Mouse (Mus musculus) monocyte, adult 59 days (primary cell): ENCODE data around the gene Zfp146. TPM values are rescaled to one million over a fixed set of nuclear protein-coding genes. Genes with fewer than 3 reads are reported as not detected.

Experiments
- total RNA-seq, 2 experiments: library from RNA; stranded (reverse); gene quantifications; one replicate each; pipeline ENCODE4 v1.2.4; 2023

The Zfp146 gene
- 10 to 100 TPM; 23.9 to 24.1 TPM for total RNA-seq

DNA sequence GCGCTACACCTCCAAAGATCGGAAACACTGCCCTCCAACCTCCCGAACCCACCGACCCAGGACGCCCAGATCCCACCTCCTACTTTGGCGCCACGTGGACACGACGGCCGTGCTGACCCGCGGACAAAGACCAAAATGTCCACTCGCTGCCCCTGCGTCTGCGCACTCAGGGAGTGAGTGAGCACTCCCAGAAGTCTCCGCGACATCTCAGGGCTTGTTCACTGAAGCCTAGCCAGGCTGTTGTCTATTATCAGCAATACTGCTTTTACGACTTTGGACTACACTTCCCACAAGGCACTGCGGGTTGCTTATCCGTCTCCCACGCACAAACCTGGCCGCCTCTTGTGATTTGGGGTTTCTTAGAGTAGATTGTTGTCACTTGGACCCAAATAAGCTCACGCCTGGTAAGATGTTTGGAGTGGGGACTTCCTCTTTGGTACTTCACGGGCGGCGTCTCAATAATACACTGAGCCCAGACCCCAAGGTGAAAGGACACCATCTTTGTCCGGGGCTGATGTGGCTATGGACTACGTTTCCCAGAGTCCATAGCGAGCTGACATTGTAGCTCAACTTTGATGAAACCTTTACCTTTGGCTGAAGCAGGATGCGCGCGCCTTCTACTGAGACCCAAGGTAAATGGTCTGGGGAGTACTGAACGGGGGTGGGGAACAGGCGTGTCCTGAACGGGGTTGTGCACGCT, at the start of gene Zfp146:
Gene Zfp146 (minus strand): TSS at position 168 of the 700 bp plus-strand sequence.

GRCm38 (mm10) chr7:30198481-30198971, 29.0 kb upstream of the Zfp146 start, which contains the start of gene Capns1:
Gene Capns1, minus strand, starts transcription at chr7:30198811.

GRCm38 (mm10) chr7:30183879-30184289, 14.3 kb upstream of the Zfp146 start, which contains the start of gene Cox7a1:
Gene Cox7a1, plus strand, starts transcription at chr7:30184144.

DNA sequence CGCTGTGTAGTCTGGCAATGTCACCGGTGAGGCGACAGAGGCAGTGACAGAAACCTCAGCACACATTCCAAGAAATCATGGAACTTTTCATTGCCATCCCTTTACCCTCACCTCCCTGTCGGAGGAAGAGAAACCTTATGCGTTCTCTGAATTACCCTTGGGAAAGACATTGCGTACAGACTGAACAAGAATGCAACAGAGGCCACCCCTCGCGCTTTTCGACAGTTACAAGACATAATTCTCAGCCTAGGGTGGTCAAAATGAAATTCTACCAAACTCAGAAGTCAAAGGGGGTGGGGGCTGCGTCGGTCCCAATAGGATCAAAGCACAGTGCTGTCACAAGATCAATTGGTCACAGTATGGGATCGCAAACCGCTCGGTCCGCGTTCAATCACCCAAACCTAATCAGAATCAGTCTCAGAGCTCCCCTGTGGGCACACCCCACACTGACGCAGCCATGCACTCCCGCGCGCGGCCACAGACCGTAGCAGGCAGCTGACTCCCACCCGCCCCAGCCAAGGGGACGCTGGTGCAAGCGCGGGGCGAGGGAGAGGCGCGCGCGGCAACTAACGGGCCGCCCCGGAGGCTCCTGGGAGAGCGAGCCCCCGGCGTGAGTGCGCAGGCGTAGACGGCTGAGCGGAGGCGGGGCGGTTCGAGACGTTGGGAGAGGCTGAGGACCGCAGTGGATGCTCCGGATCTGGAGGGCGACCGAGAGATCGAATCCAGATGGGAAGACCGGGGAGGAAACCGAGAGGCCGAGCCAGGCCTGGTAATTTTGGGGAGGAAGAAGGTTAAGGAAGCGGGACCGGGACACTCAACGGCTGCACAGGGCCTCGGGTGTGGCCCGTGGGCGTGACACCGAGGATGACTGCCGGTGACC, 48.0 kb downstream of the Zfp146 start, which contains the start of gene Zfp382:
Gene Zfp382 (plus strand): TSS at position 635 of the 880 bp plus-strand sequence.

Other genes starting within 250 kb of the Zfp146 start
- 1 to 10 TPM; 4.8 to 7.2 TPM for gene Zfp74, start 215.7 kb downstream of the Zfp146 start, total RNA-seq
- 10 to 100 TPM; 14.3 to 16.7 TPM for gene Zfp568, start 185.8 kb downstream of the Zfp146 start, total RNA-seq
- gene Zfp14, start 118.4 kb downstream of the Zfp146 start, total RNA-seq: 1 to 10 TPM in 1 of 2 experiments, under 1 TPM in 1; 0.61 to 2.1 TPM
- gene Zfp82, start 96.8 kb downstream of the Zfp146 start, total RNA-seq: 1 to 10 TPM in 1 of 2 experiments, under 1 TPM in 1; 0.82 to 1.2 TPM
- gene Gm26920, start 79.3 kb downstream of the Zfp146 start, total RNA-seq: not detected
- 1 to 10 TPM; 2.5 to 3.2 TPM for gene Zfp566, start 79.2 kb downstream of the Zfp146 start, total RNA-seq
- 10 to 100 TPM; 14.7 to 16.2 TPM for gene Zfp260, start 75.0 kb downstream of the Zfp146 start, total RNA-seq
- 1 to 10 TPM; 2.7 to 5.0 TPM for gene Zfp382, start 47.8 kb downstream of the Zfp146 start, total RNA-seq
- gene Cox7a1, start 14.4 kb upstream of the Zfp146 start, total RNA-seq: 1 to 10 TPM in 1 of 2 experiments, not detected in 1; 1.5 TPM
- 100 to 1,000 TPM; 298 to 315 TPM for gene Capns1, start 29.1 kb upstream of the Zfp146 start, total RNA-seq
- 10 to 100 TPM; 47.9 to 57.5 TPM for gene Polr2i, start 62.2 kb upstream of the Zfp146 start, total RNA-seq
- gene Tbcb, start 62.5 kb upstream of the Zfp146 start, total RNA-seq: 10 to 100 TPM; 39.7 to 59.4 TPM
- not detected for gene Ovol3, start 66.0 kb upstream of the Zfp146 start, total RNA-seq
- gene Thap8, start 110.3 kb upstream of the Zfp146 start, total RNA-seq: 1 to 10 TPM in 1 of 2 experiments, under 1 TPM in 1; 0.73 to 2.0 TPM
- gene Wdr62, start 110.7 kb upstream of the Zfp146 start, total RNA-seq: 10 to 100 TPM; 16.7 to 20.0 TPM
- under 1 TPM in 1 of 2 experiments, not detected in 1; 0.21 TPM for gene Clip3, start 122.0 kb upstream of the Zfp146 start, total RNA-seq
- gene Alkbh6, start 139.0 kb upstream of the Zfp146 start, total RNA-seq: 10 to 100 TPM; 30.8 to 31.4 TPM
- 1 to 10 TPM; 1.9 to 3.4 TPM for gene Syne4, start 145.1 kb upstream of the Zfp146 start, total RNA-seq
- gene E130208F15Rik, start 152.0 kb upstream of the Zfp146 start, total RNA-seq: 1 to 10 TPM; 3.8 to 4.6 TPM
- 10 to 100 TPM; 15.3 to 15.4 TPM for gene Sdhaf1, start 154.1 kb upstream of the Zfp146 start, total RNA-seq
- under 1 TPM in 1 of 2 experiments, not detected in 1; 0.21 TPM for gene Lrfn3, start 193.0 kb upstream of the Zfp146 start, total RNA-seq
- gene Tyrobp, start 244.0 kb upstream of the Zfp146 start, total RNA-seq: 1,000 to 10,000 TPM; 2,439 to 2,603 TPM